Comparison of ENCODE assay signal across 19 mouse cellular contexts in genomic region chr13:94809724-94810123, GRCm38 (mm10). TPM values are rescaled to one million over a fixed set of nuclear protein-coding genes. Genes with fewer than 3 reads are reported as not detected.
A peak's percentile ranks its signal among the peaks of the same experiment; 100 is the strongest.
DNase-seq lines count a peak whose midpoint lies in the region; ATAC-seq and TF ChIP-seq lines count a peak whose summit lies in the region.
"Had no signal": no experiment of that assay in that cellular context is flagged by ENCODE, and none has a peak within 500 bp of the region (broad histone marks: within the 10 kb centered on the region; RNA-seq: fewer than 3 reads in every experiment).

No protein-coding gene starts in this region.

- H3K9ac ChIP-seq in heart, postnatal 0 days (replicated peaks; ENCODE audit: low read depth, low read length), result no peak overlapping the region
- H3K9ac ChIP-seq: forebrain, embryonic 12.5 days; liver, embryonic 14.5 days; midbrain, embryonic 12.5 days had no signal

- H3K27me3 ChIP-seq in heart, postnatal 0 days (ENCODE audit: control insufficient read depth, insufficient read depth, low read length), result no peaks in the 10 kb centered on the region
- no peaks in the 10 kb centered on the region for H3K27me3 ChIP-seq in Patski
- H3K27me3 ChIP-seq: forebrain, embryonic 12.5 days; midbrain, embryonic 12.5 days had no signal

- in situ Hi-C loops in Patski (cut with MboI; ENCODE audit: low pct_unique_long_range_greater_than_20kb), result no loop called here

- TF ChIP-seq CTCF in heart, postnatal 0 days (IDR thresholded peaks at IDR 0.05; ENCODE audit: low read depth), result peak; percentile 40
- peak; percentile 30 for TF ChIP-seq CTCF in layer of hippocampus, adult 2 months (conservative IDR thresholded peaks at IDR 0.05)
- TF ChIP-seq CTCF in Patski (IDR thresholded peaks at IDR 0.05), result peak; percentile 11

- H3K4me3 ChIP-seq in heart, postnatal 0 days (ENCODE audit: low read depth, low read length), result no peak overlapping the region
- H3K4me3 ChIP-seq in layer of hippocampus, adult 2 months, result no peak overlapping the region
- H3K4me3 ChIP-seq: forebrain, embryonic 12.5 days; hindbrain, embryonic 10.5 days; limb, embryonic 10.5 days; midbrain, embryonic 12.5 days had no signal

- WGBS in heart, postnatal 0 days, result 52% methylated on average over 1 of the region's 1 CpGs

- POLR2A ChIA-PET in Patski (lab: Charles Lee), result no interaction called here

- no peak overlapping the region for H3K4me2 ChIP-seq in heart, postnatal 0 days (ENCODE audit: low read depth, low read length)
- H3K4me2 ChIP-seq: forebrain, embryonic 12.5 days; midbrain, embryonic 12.5 days had no signal

- no peak for ATAC-seq in heart, postnatal 0 days (ENCODE audit: insufficient read depth, low read depth)
- ATAC-seq in Patski, result no peak
- no peak for ATAC-seq in granulocyte monocyte progenitor cell, adult 5-6 weeks (replicated peaks; ENCODE audit: poor library complexity, severe bottlenecking)

- no peak overlapping the region for H3K27ac ChIP-seq in heart, postnatal 0 days (ENCODE audit: low read depth)
- H3K27ac ChIP-seq in layer of hippocampus, adult 2 months, result no peak overlapping the region
- H3K27ac ChIP-seq: forebrain, embryonic 12.5 days; hindbrain, embryonic 10.5 days; limb, embryonic 10.5 days; liver, embryonic 14.5 days; midbrain, embryonic 12.5 days had no signal

- no peak for TF ChIP-seq EP300 in heart, postnatal 0 days (IDR thresholded peaks at IDR 0.05; ENCODE audit: low read depth)

- H3K36me3 ChIP-seq in heart, postnatal 0 days (replicated peaks; ENCODE audit: control insufficient read depth, insufficient read depth, low read length), result no peaks in the 10 kb centered on the region
- H3K36me3 ChIP-seq: forebrain, embryonic 12.5 days; midbrain, embryonic 12.5 days had no signal

- CTCF ChIA-PET in Patski (lab: Charles Lee), result no interaction called here

- peak; percentile 20 for DNase-seq in heart, postnatal 0 days (ENCODE audit: low spot score)
- DNase-seq in heart, postnatal 4 days, result no peak
- no peak for DNase-seq in layer of hippocampus, adult 2 months (ENCODE audit: low spot score in 2 of 2)
- no peak for DNase-seq in layer of hippocampus, postnatal 25 days (ENCODE audit: extremely low spot score in 1 of 2, low spot score in 1 of 2)
- DNase-seq in 416B (ENCODE audit: low read depth) (peak; percentile 60), Patski (ENCODE audit: low read depth, low spot score) (no peak)
- DNase-seq in right cerebral cortex, postnatal 4 days, result no peak
- DNase-seq: adrenal gland, adult 8-10 months; B cell, adult 2 months; cerebellum, adult 11-12 months; cerebellum, postnatal 25 days; gastrocnemius, postnatal 25 days; thymus, adult 18-20 months had no signal

- H3K9me3 ChIP-seq in heart, postnatal 0 days (replicated peaks; ENCODE audit: control insufficient read depth, low read length), result no peaks in the 10 kb centered on the region
- H3K9me3 ChIP-seq: forebrain, embryonic 12.5 days; hindbrain, embryonic 10.5 days; limb, embryonic 10.5 days; midbrain, embryonic 12.5 days had no signal

- peaks cover 10% of the 10 kb centered on the region; the same call in 1 of the 2 replicates for H3K4me1 ChIP-seq in heart, postnatal 0 days (ENCODE audit: control insufficient read depth, insufficient read depth)

RNA-seq across cellular contexts. Expression of gene Tbca, which starts 21.0 kb away (rescaled TPM):
- 42.9 and 110 TPM in 2 replicates for total RNA-seq in heart, postnatal 0 days (2014; rRNA removed; ENCODE audit: low replicate concordance)
- 221 and 238 TPM in 2 replicates for polyA plus RNA-seq in heart, postnatal 0 days (2015; fragmentation: Nextera tagmentation; extraction: Ambion mirVana)
- 100 to 1,000 TPM; 205 to 216 TPM for total RNA-seq in heart, postnatal 4 days (2021)
- 100 to 1,000 TPM; 126 to 150 TPM for total RNA-seq in layer of hippocampus, adult 2 months (2021)
- total RNA-seq in layer of hippocampus, postnatal 25 days (2021), result 100 to 1,000 TPM; 124 to 147 TPM
- 325 TPM for polyA plus RNA-seq in Patski (2021)
- total RNA-seq in granulocyte monocyte progenitor cell, adult 5-6 weeks (2014; fragmentation: Nextera tagmentation), result 191 TPM in 2 replicates
- total RNA-seq in granulocyte monocyte progenitor cell, adult 5-6 weeks (2017), result 165 and 169 TPM in 2 replicates

Comparison
In these comparisons a context has a peak if more than half of its experiments do, and no peak if none do; other contexts are left out.
1. DNase-seq: peak in heart, postnatal 0 days (single experiment) and 416B (single experiment); none in heart, postnatal 4 days (single experiment), layer of hippocampus, adult 2 months (0 of 2), layer of hippocampus, postnatal 25 days (0 of 2), Patski (single experiment) and right cerebral cortex, postnatal 4 days (single experiment).
2. Peak in every context shown above with its lines, with median percentiles within 50 percentile points of each other: CTCF ChIP-seq.